Mouse (Mus musculus): ENCODE measurements around the gene Rasd2. TPM values are rescaled to one million over a fixed set of nuclear protein-coding genes. Genes with fewer than 3 reads are reported as not detected.
A peak's percentile ranks its signal among the peaks of the same experiment; 100 is the strongest.

The Rasd2 gene
- total and polyA plus RNA-seq, 3 experiments: 2.9 to 5.6 (median 3.7) TPM

DNA sequence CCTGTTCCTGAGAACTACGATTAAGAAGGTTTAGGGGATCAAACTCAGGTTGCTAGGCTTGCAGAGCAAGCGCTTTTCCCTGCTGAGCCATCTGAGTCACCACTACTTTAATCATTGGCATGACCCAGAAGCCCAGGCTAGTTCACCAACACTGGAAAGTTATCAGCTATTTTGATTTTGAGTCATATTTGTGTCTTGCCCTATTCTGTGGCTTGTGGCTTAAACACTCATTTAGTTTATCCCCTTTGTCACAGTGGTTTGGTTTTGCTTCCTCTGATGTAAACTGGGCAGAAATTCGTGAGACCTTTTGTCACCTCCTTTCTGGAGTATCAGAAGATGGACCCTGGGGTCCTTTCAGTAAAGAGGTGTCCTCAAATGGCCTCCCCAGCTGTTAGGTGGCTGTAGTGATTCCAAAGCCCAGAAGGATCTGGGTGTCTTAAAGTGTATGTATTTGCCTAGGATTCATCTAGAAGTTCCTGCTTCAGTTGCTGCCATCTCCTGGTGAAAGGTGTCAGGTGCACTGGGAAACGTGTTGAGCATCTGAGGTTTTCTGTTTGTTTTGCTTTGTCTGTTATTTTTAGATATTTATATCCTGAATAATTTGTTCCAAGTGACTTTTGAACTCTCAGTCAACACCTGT, 20.3 kb downstream of the Rasd2 start:
- Histone ChIP-seq H3K79me2 (replicated peaks; ENCODE audit: control insufficient read depth, insufficient read depth, low read length) (no peaks in the 10 kb centered on the region), H3K36me3 (ENCODE audit: control insufficient read depth, insufficient read depth, low read length) (no peaks in the 10 kb centered on the region), H3K4me3 (no peak overlapping the region), H3K27ac (no peak overlapping the region), H3K4me1 (ENCODE audit: control insufficient read depth, insufficient read depth, low read length) (no peaks in the 10 kb centered on the region), H3K9ac (ENCODE audit: low read depth, low read length) (no peak overlapping the region), H3K27me3 (ENCODE audit: control insufficient read depth, insufficient read depth, low read length) (no peaks in the 10 kb centered on the region)
- 52% methylated on average over 4 of the region's 4 CpGs for WGBS
- no peak for DNase-seq
- intact Hi-C loops (cut with DNase I): loop anchor here (2.0 kb wide), 1 partner anchor 37 kb away; no protein-coding TSS in a partner anchor
- TF ChIP-seq CTCF (IDR thresholded peaks at IDR 0.05) (peak; percentile 79), POLR2A (IDR thresholded peaks at IDR 0.05; ENCODE audit: insufficient read depth, low read depth, low read length) (no peak)

DNA sequence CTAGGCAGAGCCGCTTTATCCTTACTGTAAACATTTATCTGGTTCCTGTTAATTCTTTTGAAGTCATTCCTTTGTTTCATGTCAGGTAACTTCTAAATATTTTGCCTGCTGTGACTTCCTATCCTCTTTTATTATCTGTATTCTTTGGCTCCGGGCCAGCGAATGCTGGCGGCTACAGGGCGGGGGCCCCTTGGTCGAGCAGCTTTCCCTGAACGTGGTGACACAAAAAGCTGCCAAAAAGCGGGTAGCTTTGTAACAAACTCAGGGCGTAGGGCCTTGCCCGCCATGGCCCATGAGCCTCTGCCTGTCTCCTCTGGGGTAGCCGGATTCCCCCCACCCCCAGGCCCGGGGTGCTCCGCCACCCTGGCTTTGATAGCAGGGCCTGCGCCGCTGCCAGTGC, 33.6 kb downstream of the Rasd2 start:
- WGBS: 73% methylated on average over 15 of the region's 15 CpGs
- Histone ChIP-seq H3K4me1 (ENCODE audit: control insufficient read depth, insufficient read depth, low read length) (no peaks in the 10 kb centered on the region), H3K4me3 (no peak overlapping the region), H3K9ac (ENCODE audit: low read depth, low read length) (no peak overlapping the region), H3K79me2 (replicated peaks; ENCODE audit: control insufficient read depth, insufficient read depth, low read length) (no peaks in the 10 kb centered on the region), H3K27ac (no peak overlapping the region), H3K36me3 (ENCODE audit: control insufficient read depth, insufficient read depth, low read length) (no peaks in the 10 kb centered on the region), H3K27me3 (ENCODE audit: control insufficient read depth, insufficient read depth, low read length) (no peaks in the 10 kb centered on the region)
- no peak for TF ChIP-seq CTCF (IDR thresholded peaks at IDR 0.05)
- TF ChIP-seq POLR2A (IDR thresholded peaks at IDR 0.05; ENCODE audit: insufficient read depth, low read depth, low read length): no peak
- no peak for TF ChIP-seq EP300 (IDR thresholded peaks at IDR 0.05; ENCODE audit: insufficient read depth, low read depth, low read length)
- no peak for DNase-seq
- intact Hi-C loops (cut with DNase I): no loop called here

DNA sequence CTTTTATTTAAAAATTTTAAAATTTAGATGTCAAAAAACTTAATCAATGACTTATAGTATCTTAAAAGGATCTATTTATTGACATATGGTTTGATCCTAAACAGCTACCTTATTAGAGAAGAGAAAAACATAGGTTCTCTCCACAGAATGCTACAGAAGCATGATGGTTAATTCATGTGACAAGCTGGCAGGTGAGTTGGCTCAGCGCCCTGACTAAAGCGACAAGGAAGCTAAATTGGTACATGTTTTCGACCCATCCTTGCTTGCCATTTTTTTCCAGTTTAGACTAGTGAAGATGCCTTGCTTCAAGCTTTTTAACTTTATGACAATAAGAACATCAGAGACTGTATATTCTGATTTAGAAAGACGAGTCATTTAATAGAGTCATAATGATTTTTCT, 35.4 kb downstream of the Rasd2 start:
- no peak overlapping the region for H3K4me3 ChIP-seq
- TF ChIP-seq EP300 (IDR thresholded peaks at IDR 0.05; ENCODE audit: insufficient read depth, low read depth, low read length): no peak
- no peak for TF ChIP-seq POLR2A (IDR thresholded peaks at IDR 0.05; ENCODE audit: insufficient read depth, low read depth, low read length)
- no peak for TF ChIP-seq CTCF (IDR thresholded peaks at IDR 0.05)
- no peak overlapping the region for H3K27ac ChIP-seq
- WGBS: 89% methylated on average over 4 of the region's 4 CpGs
- peaks cover 2% of the 10 kb centered on the region; the same call in 1 of the 2 replicates for H3K4me1 ChIP-seq (ENCODE audit: control insufficient read depth, insufficient read depth, low read length)
- no peaks in the 10 kb centered on the region for H3K27me3 ChIP-seq (ENCODE audit: control insufficient read depth, insufficient read depth, low read length)
- H3K9ac ChIP-seq (ENCODE audit: low read depth, low read length): no peak overlapping the region
- no peaks in the 10 kb centered on the region for H3K36me3 ChIP-seq (ENCODE audit: control insufficient read depth, insufficient read depth, low read length)
- DNase-seq: no peak
- intact Hi-C loops (cut with DNase I): no loop called here
- H3K79me2 ChIP-seq (replicated peaks; ENCODE audit: control insufficient read depth, insufficient read depth, low read length): no peaks in the 10 kb centered on the region

DNA sequence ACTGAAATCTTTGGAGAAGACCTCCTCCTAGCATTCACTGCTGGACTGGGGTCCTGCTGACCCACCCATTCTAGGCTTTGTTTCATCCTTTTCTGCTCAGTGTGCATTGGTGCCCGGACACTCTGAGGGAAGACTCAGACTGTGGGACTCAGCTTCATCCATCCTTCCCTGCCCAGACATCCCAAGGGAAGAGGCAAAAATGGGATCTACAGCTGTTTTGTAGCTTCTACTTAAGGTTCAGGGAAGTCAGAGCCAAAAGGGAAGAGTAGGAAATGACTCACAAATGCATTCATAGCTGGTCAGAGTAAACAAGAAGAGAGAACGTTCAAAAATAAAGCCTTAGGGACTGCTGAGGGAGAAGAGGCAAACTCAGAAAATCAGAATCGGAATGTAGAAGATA, 40.3 kb downstream of the Rasd2 start:
- DNase-seq: peak; percentile 40 to 41
- Histone ChIP-seq H3K4me1 (ENCODE audit: control insufficient read depth, insufficient read depth, low read length) (peaks cover 4% of the 10 kb centered on the region), H3K27ac (peak overlapping the region; percentile 79), H3K36me3 (ENCODE audit: control insufficient read depth, insufficient read depth, low read length) (peaks cover 4% of the 10 kb centered on the region), H3K27me3 (ENCODE audit: control insufficient read depth, insufficient read depth, low read length) (no peaks in the 10 kb centered on the region), H3K9ac (ENCODE audit: low read depth, low read length) (no peak overlapping the region), H3K79me2 (replicated peaks; ENCODE audit: control insufficient read depth, insufficient read depth, low read length) (no peaks in the 10 kb centered on the region), H3K4me3 (peak overlapping the region; percentile 21; the same call in 1 of the 2 replicates)
- intact Hi-C loops (cut with DNase I): loop anchor here (2.0 kb wide), 1 partner anchor 17 kb away; no protein-coding TSS in a partner anchor
- 29% methylated on average over 3 of the region's 3 CpGs for WGBS
- TF ChIP-seq POLR2A (IDR thresholded peaks at IDR 0.05; ENCODE audit: insufficient read depth, low read depth, low read length): 0 out of 2 replicates have a peak, but pooled peaks have one; percentile 29
- TF ChIP-seq EP300 (IDR thresholded peaks at IDR 0.05; ENCODE audit: insufficient read depth, low read depth, low read length): peak; percentile 72; the same call in 1 of the 2 replicates
- TF ChIP-seq CTCF (IDR thresholded peaks at IDR 0.05): no peak

DNA sequence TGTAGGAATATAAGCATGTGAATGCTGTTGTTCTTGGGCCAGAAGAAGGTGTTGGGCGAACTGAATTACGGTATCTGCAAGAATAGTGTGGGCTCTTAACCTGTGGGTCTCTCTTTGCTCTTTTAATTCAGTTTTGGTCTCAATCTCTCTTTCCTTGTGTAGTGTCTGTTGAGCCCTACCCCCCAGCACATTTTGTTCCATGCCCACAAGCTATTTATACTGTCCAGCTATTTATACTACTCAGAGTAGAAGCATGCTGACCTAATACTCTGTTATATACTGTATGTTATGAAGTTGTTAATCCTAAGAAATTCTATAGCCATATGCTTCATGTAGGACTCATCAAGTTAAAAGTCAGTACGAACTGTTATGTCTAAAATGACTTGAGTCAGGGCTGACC, 41.9 kb downstream of the Rasd2 start:
- no peak overlapping the region for H3K9ac ChIP-seq (ENCODE audit: low read depth, low read length)
- 85% methylated on average over 3 of the region's 3 CpGs for WGBS
- no peaks in the 10 kb centered on the region for H3K79me2 ChIP-seq (replicated peaks; ENCODE audit: control insufficient read depth, insufficient read depth, low read length)
- H3K36me3 ChIP-seq (ENCODE audit: control insufficient read depth, insufficient read depth, low read length): peaks cover 4% of the 10 kb centered on the region
- H3K27me3 ChIP-seq (ENCODE audit: control insufficient read depth, insufficient read depth, low read length): no peaks in the 10 kb centered on the region
- H3K4me1 ChIP-seq (ENCODE audit: control insufficient read depth, insufficient read depth, low read length): peaks cover 4% of the 10 kb centered on the region
- TF ChIP-seq POLR2A (IDR thresholded peaks at IDR 0.05; ENCODE audit: insufficient read depth, low read depth, low read length) (no peak), EP300 (IDR thresholded peaks at IDR 0.05; ENCODE audit: insufficient read depth, low read depth, low read length) (no peak), CTCF (IDR thresholded peaks at IDR 0.05) (no peak)
- H3K4me3 ChIP-seq: no peak overlapping the region
- intact Hi-C loops (cut with DNase I): loop anchor here (2.0 kb wide), 1 partner anchor 15 kb away; no protein-coding TSS in a partner anchor
- DNase-seq: peak in 1 of 2 experiments; percentile 13
- peak overlapping the region; percentile 45 for H3K27ac ChIP-seq

DNA sequence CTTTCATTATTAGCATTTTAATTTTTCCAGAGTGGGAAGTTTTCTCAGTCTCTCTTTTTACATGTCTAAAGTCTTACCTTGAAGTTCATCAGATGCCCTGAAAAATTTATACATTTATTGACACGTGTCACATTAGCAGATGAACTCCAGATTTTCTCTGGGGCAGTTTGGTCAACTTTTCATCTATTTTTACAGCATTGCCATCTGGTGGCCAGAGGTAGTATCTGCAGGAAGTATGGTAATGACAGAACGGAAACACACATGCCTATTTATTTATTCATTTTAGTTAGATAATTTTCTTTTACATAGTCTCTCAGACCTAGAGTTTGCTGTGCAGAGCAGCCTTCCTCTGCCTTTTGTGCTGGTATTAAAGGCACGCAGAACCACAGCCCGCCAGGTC, 58.4 kb downstream of the Rasd2 start:
- Histone ChIP-seq H3K79me2 (replicated peaks; ENCODE audit: control insufficient read depth, insufficient read depth, low read length) (no peaks in the 10 kb centered on the region), H3K9ac (ENCODE audit: low read depth, low read length) (no peak overlapping the region), H3K4me1 (ENCODE audit: control insufficient read depth, insufficient read depth, low read length) (no peaks in the 10 kb centered on the region; the same call in 1 of the 2 replicates), H3K27me3 (ENCODE audit: control insufficient read depth, insufficient read depth, low read length) (no peaks in the 10 kb centered on the region), H3K4me3 (no peak overlapping the region), H3K27ac (no peak overlapping the region), H3K36me3 (ENCODE audit: control insufficient read depth, insufficient read depth, low read length) (no peaks in the 10 kb centered on the region)
- intact Hi-C loops (cut with DNase I): loop anchor here (1.0 to 5.0 kb wide), 3 partner anchors 53 to 200 kb away; no protein-coding TSS in a partner anchor
- peak in 1 of 2 experiments; percentile 8 for DNase-seq
- TF ChIP-seq CTCF (IDR thresholded peaks at IDR 0.05): peak; percentile 90
- TF ChIP-seq POLR2A (IDR thresholded peaks at IDR 0.05; ENCODE audit: insufficient read depth, low read depth, low read length): no peak
- no peak for TF ChIP-seq EP300 (IDR thresholded peaks at IDR 0.05; ENCODE audit: insufficient read depth, low read depth, low read length)
- 30% methylated on average over 4 of the region's 4 CpGs for WGBS

Other genes with a start within 250 kb of the Rasd2 start
- 10 to 100 TPM; 11.1 to 13.3 TPM for gene Hmgxb4, start 220.6 kb upstream of the Rasd2 start, total RNA-seq (2021)
- 10.6 and 15.3 TPM in 2 replicates for gene Hmgxb4, start 220.6 kb upstream of the Rasd2 start, polyA plus RNA-seq (2012; rRNA removed)
- 10 to 100 TPM; 67.6 to 74.3 TPM for gene Tom1, start 180.2 kb upstream of the Rasd2 start, total RNA-seq (2021)
- gene Tom1, start 180.2 kb upstream of the Rasd2 start, polyA plus RNA-seq (2012; rRNA removed): 146 and 164 TPM in 2 replicates
- 1 to 10 TPM; 7.7 to 9.0 TPM for gene Hmox1, start 120.3 kb upstream of the Rasd2 start, total RNA-seq (2021)
- gene Hmox1, start 120.3 kb upstream of the Rasd2 start, polyA plus RNA-seq (2012; rRNA removed): 10.1 and 11.9 TPM in 2 replicates
- gene Mcm5, start 104.4 kb upstream of the Rasd2 start, total RNA-seq (2021): 1 to 10 TPM; 3.4 to 3.7 TPM
- 3.4 and 4.1 TPM in 2 replicates for gene Mcm5, start 104.4 kb upstream of the Rasd2 start, polyA plus RNA-seq (2012; rRNA removed)
- gene Gm10358, start 192.6 kb downstream of the Rasd2 start, total RNA-seq (2021): not detected
- gene Gm10358, start 192.6 kb downstream of the Rasd2 start, polyA plus RNA-seq (2012; rRNA removed): 1.2 and 1.4 TPM in 2 replicates
- not detected for gene Iqcm, start 234.8 kb downstream of the Rasd2 start, total RNA-seq (2021)
- gene Iqcm, start 234.8 kb downstream of the Rasd2 start, polyA plus RNA-seq (2012; rRNA removed): not detected in 2 replicates